Mouse (Mus musculus): ENCODE results near the gene Psmg4. TPM values are rescaled to one million over a fixed set of nuclear protein-coding genes. Genes with fewer than 3 reads are reported as not detected.

The Psmg4 gene
- total RNA-seq, 2 experiments from 2014 or later, result 17.0 to 20.6 TPM

DNA sequence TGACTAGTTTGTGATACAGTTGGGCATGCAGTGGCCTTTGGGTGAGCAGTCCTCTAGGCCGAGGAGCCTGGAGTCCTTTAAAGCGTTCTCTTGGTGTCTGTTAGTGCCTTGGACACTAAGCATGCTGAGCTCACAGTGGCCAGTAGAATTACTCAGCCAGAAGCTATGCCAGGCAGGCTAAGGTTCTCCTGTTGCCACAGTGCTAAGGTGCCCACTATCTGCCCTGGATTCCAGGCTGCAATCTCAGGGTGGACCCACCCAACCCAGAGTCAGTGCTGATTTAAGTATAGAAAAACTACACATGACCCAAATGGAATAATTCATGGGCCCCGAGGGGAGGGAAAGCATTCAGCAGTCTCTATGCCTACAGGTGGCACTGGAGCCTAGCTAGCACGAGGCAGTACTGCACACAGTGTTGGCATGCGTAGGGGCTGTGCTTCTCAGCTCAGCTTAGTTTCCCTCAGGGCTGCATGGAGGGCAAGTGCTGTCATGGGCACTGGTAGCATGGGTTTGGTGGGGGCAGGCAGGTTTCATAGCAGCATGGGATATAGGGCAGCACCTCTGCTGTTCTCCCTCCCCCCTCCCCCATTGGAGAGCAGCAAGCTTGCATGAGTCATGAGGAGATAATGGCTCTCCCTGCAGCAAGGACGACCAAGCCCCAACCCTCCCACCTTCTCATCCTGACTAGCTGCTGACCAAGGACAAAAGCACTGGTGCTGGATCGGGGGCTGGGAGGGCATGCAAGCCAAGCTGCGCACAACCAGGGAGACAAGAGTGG lies 29.8 kb downstream of the Psmg4 start:
- DNase-seq (ENCODE audit: low spot score in 2 of 2), result no peak

DNA sequence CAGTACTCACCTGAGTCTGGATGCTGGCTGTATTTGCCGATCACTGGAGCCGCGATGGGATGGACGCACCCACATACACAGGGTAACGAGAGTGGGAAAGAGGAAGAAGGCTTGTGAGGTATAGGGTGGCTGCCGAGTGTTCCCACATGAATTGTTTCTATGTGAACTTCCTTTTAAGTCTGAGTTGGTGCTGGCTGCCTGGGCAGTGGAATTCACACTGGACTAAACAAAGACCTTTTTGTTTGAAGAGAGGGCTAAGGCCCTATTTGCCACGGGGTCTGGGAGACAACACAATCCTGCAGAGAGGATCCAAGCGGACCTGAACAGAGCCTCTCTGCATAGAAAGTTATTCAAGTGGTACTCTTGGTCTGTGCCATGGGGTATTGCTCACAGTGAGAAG lies 30.6 kb downstream of the Psmg4 start:
- no peak for DNase-seq (ENCODE audit: low spot score in 2 of 2)

DNA sequence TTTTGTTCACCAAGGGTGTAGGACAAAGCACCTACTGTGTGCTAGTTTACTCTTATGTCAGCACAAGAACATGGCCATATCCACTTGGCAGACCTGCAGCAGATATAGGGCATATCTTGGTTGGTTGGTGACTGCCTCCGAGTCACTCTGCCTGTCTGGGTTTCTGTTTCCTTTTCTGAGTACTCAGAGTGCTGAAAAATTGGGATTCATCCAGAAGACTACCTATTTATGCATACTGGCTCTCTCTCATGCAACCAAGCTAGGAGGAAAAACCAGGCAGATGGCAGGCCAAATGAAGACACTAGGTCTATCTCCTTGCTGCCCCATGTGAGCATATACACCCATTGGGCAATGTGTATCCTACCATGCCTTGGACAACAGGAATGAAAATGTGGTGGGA lies 32.9 kb downstream of the Psmg4 start:
- DNase-seq (ENCODE audit: low spot score in 2 of 2), result peak in 1 of 2 experiments; percentile 23

DNA sequence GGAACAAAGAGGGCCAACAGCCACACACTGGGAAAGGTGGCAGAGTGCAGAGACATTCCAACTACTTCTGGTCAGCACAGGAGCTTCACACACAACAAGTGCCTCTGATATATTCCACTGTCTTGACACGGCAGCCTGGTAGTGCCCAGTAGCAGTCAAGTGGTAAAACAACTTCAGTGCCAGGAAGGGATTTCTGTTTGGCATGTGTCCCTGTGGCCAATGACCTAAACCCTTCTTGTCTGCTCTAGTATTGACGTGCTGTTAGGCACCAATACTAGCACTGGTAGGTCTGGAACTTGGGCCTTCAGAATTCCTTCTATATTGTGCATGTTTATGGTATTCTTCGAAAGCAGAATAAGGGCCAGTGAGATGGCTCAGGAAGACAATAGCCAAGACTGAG lies 42.5 kb downstream of the Psmg4 start:
- no peak for DNase-seq (ENCODE audit: low spot score in 2 of 2)

DNA sequence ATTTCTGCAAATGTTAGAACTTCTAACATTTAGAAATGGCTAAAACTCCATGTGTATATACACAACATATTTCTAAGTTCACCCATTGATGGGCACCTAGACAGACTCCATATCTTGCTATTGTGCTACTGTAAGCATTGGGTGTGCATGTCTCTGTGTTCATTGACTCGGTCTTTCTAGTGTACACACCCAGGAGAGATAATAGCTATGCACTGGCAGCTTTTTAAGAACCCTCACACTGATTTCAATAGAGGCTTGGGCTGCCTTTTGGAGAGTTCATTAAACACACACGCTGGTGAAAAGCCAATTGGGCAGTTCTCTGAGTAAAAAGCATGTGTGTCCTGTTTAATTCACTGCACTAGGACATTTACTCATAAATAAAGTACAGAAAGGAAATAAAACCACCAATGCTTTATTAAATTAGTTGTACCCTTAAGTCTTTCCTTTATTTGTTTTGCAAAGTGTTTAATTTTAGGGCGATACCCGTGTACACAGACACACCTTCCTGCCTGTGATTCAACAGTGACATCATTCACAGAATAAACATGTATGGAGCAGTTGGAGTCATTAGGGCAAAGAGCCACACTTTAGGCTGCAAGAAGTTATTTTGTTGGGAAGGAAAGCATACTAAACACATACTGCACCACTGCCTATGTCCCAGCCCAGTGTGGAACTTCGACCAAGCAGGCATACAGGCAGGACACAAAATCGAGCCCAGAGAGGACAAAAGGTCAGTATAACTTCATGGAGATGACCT lies 45.1 kb downstream of the Psmg4 start:
- DNase-seq (ENCODE audit: low spot score in 2 of 2), result no peak

DNA sequence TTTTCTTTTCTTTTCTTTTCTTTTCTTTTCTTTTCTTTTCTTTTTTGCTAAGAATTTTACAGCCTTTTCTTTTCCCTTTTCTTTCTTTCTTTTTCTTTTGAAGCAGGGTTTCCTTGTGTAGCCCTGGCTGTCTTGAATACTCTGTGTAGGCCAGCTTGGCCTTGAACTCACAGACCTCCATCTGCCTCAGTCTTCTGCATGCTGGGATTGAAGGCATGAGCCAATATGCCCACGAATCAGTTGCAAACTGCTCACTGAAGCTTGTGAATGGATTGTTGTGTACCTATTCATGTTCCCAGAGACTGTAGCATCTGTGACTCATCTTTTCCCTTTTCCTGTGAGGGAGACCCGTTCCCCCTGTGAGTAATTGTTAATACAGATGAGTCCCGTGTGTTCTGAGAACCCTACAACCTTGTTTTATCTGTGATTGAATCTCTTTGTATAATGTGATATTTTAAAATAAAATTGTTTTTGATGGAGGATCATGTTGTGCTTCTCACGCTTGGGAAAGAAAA lies 48.6 kb downstream of the Psmg4 start:
- no peak for DNase-seq (ENCODE audit: low spot score in 2 of 2)

DNA sequence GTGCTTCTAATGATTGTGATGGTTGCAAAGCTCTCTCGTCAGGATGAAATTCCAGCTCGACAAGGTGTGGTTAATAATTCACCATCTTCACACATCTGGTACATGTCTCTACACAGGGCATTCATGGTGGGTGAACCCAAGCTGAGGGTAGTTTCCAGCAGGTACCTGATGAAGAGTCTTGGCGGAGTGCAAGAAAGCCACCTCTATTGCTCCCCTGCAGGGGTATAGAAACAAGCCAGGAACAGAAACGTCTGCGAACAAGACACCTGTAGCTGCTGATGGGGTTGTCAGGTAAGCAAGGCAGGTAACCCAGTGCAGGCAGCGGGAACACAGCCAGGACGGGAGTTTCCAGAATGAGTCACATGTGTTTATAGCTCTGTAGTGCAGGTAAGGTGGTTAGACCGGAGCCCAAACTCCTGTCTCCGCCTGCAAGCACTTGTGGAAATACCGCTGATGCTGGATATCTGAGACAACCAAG lies 50.0 kb downstream of the Psmg4 start:
- no peak for DNase-seq (ENCODE audit: low spot score in 2 of 2)

DNA sequence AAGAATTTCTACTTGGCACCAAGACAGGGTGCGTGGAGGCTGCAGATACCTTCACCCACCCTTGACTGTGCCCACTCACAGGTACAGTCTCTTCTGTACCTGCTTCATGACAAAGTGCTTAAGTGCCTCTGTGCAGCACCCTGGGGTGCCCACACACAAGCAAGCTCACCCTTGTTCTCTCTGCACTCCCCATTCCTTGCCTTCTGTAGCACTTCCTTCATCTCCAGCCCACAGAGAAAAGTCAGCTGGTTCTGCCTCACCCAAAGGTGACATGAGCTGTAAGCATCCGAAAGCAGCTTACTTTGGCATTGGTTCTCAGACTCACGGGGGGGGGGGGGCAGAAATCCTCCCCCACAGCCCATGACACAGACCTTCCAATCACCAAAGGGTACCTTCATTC lies 52.1 kb downstream of the Psmg4 start:
- no peak for DNase-seq (ENCODE audit: low spot score in 2 of 2)

DNA sequence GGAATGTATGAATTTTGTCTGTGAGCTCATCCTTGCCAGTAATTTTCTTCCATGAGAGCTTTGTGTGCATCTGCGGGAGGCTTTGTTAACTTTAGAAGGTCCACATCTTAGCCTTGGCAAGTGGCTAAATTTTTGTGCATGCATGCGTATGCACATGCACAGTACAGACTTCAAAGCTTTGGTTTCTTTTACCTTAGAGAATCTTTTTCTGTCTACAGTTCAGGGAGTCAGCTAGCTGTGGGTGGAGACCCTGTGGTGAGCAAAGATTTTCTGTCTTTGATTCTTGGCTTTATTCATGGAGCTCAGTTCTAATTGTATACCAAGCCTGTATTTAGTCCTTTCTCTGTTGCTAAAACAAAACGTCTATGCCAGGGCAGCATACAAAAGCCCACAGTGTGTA lies 56.0 kb downstream of the Psmg4 start:
- no peak for DNase-seq (ENCODE audit: low spot score in 2 of 2)

DNA sequence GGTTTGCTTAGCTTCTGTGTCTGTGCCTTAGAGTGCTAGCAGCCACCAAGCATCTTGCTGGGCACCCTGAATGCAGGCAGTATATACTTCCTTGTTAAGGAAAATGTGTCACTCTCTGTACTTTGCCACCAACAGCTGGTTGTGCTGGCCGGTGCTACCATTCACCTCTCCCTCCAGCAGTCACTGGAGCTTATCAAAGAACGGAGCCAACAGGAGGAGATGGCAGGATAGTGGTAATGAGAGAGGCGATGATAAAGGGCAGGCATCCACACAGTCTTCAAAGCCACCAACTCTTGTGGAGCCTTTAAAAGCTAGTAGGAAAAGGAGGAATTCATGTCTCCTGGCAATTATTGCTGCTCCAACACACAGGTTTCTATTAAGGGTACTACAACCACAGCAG lies 57.0 kb downstream of the Psmg4 start:
- no peak for DNase-seq (ENCODE audit: low spot score in 2 of 2)

DNA sequence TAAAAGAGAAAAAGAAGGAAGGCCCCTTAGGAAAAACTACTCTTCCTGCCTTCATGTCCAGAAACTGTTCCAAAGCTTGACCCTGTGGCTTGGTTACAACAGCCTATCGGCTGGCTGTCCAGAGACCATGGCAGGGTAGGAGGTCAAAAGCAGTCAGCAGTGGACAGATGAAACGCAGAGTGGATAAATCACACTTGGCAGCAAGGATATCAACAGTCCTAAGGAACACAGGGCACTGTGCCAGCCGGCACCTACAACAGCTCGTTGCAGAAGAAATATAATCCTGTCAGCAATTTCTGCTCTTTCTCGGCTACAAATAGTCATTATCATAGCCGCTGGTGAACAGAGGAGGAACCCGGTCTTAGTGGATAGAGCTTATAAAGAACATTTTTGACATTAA lies 60.2 kb downstream of the Psmg4 start:
- no peak for DNase-seq (ENCODE audit: low spot score in 2 of 2)

DNA sequence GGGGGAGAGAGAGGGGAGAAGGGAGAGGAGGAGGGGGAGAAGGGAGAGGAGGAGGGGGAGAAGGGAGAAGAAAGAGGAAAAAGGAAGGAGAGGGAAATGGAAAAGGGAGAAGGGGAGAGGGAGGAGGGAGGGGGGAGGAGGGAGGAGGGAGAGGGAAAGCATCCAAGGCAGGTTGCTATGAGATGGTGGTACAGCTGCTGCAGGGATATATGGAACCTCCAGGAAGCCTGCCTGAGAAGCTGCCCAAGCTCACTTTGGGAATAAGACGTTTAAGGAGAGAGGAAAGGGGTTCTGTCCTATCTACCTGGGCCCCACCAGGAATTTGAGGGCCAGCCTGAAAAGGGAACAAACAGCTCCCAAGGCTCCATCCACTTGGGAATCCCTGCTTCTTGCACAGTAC lies 64.2 kb downstream of the Psmg4 start:
- DNase-seq (ENCODE audit: low spot score in 2 of 2), result no peak

Other genes starting within 250 kb of the Psmg4 start
- gene Nqo2, start 198.3 kb upstream of the Psmg4 start, total RNA-seq (2021), result 1 to 10 TPM; 6.2 to 6.7 TPM
- gene Ripk1, start 160.6 kb upstream of the Psmg4 start, total RNA-seq (2021), result 1 to 10 TPM; 5.2 to 5.8 TPM
- gene Serpinb6a, start 160.2 kb upstream of the Psmg4 start, total RNA-seq (2021), result 10 to 100 TPM; 39.4 to 40.8 TPM
- 10 to 100 TPM; 44.4 to 50.6 TPM for gene Bphl, start 125.4 kb upstream of the Psmg4 start, total RNA-seq (2021)
- gene Tubb2a, start 85.0 kb upstream of the Psmg4 start, total RNA-seq (2021), result 100 to 1,000 TPM; 781 to 791 TPM
- gene Tubb2b, start 32.5 kb upstream of the Psmg4 start, total RNA-seq (2021), result 100 to 1,000 TPM; 169 to 171 TPM
- 10 to 100 TPM; 48.5 to 54.7 TPM for gene Slc22a23, start 182.2 kb downstream of the Psmg4 start, total RNA-seq (2021)